Mouse (Mus musculus): ENCODE data around the gene Dnajc1.

Gene Dnajc1

DNA sequence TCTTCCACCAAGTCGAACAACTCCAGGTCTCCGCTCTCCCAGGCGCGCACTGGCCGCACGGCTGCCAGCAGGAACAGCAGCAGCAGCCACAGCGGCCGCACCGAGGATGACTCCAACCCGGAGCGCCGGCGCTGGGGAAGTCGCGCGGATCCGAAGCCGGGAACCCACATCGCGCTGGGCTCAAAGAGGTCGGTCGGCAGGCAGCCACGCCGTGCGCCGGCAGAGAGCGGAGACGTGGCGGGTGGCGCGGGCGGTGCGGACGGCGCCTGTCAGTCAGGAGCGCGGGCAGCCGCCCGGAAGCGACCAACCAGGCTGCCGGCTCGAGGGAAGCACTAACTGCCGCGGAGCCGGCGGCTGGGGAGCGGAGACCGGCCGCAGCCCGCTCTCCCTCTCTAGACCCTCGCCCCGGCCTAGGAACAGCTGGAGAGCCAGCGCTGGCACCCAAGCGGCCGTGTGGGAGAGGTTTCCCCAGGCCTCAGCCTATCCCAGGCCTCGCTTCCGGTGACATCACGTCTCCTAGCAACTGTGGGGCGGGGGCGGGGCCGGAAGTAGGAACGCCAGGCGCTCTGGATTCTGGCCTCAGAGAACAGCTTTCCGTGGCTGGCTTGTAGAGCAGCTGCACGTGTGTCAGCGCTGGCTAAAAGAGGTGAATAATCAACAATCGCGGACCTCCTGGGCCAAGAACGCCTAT is at the start of gene Dnajc1:
Gene Dnajc1, minus strand, starts transcription at position 500 of the 691 bp plus-strand sequence.
- peak; percentile 98 for DNase-seq

DNA sequence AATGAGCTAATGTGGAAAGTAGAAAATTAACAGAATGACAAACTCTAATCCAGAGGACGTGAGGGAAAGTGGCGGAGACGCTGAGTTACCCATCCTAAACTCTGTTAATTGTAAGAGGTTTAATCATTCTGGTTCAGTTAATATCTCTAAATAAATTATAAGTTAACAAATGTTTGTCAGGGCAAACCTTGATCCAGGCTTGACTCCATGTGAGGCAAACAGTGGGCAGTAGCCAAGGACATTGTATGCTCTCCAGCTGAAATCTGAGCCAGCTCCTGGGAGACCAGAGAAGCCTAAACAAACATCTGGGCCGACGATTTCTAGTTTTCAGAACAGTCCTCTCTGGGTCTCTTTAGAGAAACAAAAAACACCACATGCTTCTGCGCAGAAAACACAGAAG is 49.2 kb upstream of the Dnajc1 start:
- no peak for DNase-seq

DNA sequence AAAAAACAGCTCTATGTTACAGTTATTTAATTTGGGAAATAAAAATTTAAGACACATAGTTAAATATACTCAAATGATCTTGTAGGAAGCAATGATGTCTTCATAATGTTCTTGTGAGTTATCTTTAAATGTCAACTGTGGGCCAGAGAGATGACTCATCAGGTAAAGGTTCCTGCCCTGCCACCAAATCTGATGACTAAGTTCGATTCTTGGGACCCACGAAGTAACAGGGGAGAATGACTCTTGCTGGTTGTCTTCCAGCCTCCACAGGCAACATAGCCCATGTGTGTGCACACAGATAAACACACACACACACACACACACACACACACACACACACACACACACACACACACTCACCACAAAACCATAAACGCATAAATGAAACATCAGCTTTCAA is 22.6 kb upstream of the Dnajc1 start:
- DNase-seq, result no peak

DNA sequence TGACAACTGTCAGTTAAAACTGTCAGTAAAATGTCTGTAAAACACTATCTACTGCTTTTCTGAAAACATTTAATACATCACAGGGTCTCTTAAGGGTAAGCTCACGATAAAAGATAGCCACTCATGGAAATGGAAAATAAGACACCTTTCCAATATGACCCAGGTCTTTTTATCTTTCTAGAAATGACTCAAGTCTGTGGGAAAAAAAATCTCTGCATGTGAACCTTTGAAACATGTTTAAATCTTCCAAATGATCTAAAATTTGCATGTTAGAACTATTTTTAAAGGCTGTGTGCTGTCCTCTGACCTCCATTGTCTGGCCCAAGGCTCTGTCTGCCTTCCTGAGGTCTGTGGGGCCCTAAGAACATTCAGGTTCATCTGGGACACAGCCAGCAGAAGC is 11.0 kb upstream of the Dnajc1 start:
- no peak for DNase-seq

- no peak for DNase-seq
Measured at GRCm38 (mm10) chr2:18401771-18402170, 9.1 kb upstream of the Dnajc1 start.

GRCm38 (mm10) chr2:18393022-18393519 is 441 bp upstream of the Dnajc1 start:
- DNase-seq, result no peak

- no peak for DNase-seq
Measured at GRCm38 (mm10) chr2:18391861-18392260, 769 bp downstream of the Dnajc1 start.

GRCm38 (mm10) chr2:18389631-18390030 is 3.0 kb downstream of the Dnajc1 start:
- no peak for DNase-seq

DNA sequence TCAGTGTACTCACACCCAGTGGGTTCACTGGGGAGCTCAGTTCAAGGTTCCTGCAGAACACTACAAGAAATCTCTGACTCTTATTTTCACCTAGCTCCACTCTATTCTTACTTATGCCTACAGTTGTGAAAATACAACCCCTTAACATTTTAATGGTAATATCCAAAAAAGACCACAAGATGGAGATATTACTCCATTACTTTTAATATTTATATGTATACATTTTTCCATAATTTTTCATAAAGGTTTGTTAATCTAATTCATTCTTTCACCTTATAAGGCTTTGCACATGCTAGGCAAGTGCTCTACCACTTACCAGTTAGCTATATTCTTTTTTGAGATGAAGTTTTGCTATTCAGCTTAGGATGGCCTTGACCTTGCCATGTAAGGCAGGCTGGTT is 11.0 kb downstream of the Dnajc1 start:
- DNase-seq, result peak; percentile 19

DNA sequence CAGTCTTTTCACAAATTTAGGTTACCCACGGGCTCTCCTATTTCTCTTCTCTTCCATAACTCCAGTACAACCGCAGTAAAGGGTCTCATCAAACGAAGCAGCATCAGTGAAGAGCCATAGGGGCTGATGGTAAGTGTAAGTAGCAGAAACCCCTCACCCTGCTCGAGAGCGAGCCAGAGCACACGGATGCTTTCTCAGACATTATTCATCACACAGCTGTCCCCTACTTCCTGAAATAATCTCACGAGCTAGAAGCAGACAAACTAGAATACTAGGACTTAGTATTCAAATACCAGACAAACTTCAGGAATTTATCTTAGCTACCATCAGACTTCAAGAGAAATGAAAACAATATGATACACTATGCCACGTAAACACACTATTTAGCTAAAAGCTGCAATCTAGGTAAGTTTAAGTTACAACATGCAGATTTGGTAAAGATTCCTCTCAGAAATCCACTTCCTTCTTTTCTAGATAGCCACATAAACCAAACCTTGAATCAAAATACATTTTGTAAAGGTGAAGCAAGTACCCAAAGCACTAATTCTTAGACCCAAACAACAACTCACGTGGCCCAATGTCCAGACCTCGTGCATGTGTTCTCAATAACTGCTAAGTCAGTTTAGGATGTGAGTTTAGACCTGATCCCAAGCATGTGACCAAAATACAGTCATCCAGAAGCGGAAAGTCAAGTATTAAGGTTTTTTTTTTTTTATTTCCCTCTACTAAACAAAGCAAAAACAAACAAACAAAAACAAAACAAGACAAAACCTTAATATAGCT is 20.0 kb downstream of the Dnajc1 start:
- no peak for DNase-seq

DNA sequence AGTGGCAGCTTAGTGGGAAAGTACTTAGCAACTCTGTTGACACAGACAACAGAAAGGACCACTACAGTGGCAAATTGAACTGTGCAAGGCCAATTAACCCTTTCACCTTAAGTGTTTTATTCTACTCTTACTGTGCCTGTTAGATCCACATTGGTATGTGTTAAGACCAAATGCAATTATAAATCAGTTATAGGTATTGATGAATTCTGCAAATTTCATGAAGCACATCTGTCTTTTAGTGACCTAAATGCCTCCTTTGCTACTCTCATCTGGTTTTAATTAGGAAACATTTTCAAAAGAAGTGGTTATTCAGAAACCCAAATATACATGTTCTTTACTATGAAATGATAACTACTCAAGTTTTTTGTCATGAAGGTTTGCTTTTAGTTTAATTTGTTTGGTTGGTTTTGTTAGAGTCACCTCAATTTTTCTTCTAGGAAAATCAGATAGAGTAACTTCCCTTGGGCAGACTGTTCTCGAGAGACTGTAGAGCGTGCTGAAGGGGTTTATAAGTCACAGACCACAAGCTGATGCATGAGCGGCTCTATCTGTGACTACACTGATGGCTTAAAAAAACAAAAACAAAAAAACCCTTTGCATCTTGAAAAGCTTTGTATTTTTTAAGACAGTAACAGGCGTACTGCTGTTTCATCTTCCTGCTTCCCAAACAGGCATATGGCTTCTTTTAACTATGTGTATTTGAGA is 21.7 kb downstream of the Dnajc1 start:
- no peak for DNase-seq

GRCm38 (mm10) chr2:18364402-18364801 is 28.2 kb downstream of the Dnajc1 start:
- no peak for DNase-seq

GRCm38 (mm10) chr2:18355293-18355692 is 37.3 kb downstream of the Dnajc1 start:
- peak; percentile 20 for DNase-seq

GRCm38 (mm10) chr2:18352620-18353019 is 40.0 kb downstream of the Dnajc1 start:
- peak; percentile 25 for DNase-seq

- DNase-seq, result peak; percentile 50
Measured at GRCm38 (mm10) chr2:18343464-18343863, 49.2 kb downstream of the Dnajc1 start.

DNA sequence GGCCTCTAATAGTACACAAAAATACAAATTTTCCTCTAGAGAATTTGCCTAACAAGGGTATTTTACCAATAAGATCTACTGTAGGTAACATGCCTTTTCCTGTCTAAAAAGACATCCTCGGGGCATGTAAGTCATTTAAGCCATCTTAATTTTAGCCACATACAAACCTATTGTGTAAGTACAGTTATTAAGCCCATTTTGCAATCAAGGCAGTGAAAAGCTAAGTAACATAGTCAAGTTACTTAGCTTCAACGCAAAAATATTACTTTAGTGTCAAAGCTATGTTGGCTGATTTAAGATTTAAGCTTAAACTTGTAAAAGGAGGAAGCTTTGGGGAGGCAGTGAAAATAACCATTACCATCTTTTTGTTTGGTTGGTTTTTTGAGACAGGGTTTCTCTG is 74.0 kb downstream of the Dnajc1 start:
- no peak for DNase-seq

GRCm38 (mm10) chr2:18317503-18318281 is 74.9 kb downstream of the Dnajc1 start:
- no peak for DNase-seq

DNA sequence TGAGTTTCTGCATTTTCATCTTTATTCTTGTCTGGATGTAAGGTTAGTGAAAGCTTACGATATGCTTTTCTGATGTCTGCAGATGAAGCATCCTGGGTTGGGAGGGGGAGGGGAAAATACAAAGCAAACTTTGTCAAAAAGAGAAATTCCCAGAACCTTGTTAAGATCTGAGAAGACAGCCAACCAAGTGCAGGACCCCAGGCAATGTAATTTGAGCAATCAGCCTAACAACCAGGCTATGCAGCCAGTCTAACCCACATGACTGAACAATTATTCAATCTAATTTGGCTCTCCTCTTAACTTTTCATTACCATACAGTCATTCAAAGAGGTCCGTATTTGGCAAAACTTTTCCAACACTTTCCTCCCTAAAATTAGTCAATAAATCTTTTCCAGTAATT is 75.7 kb downstream of the Dnajc1 start:
- peak; percentile 73 for DNase-seq

GRCm38 (mm10) chr2:18310261-18311104 is 82.1 kb downstream of the Dnajc1 start:
- peak; percentile 2 for DNase-seq

DNA sequence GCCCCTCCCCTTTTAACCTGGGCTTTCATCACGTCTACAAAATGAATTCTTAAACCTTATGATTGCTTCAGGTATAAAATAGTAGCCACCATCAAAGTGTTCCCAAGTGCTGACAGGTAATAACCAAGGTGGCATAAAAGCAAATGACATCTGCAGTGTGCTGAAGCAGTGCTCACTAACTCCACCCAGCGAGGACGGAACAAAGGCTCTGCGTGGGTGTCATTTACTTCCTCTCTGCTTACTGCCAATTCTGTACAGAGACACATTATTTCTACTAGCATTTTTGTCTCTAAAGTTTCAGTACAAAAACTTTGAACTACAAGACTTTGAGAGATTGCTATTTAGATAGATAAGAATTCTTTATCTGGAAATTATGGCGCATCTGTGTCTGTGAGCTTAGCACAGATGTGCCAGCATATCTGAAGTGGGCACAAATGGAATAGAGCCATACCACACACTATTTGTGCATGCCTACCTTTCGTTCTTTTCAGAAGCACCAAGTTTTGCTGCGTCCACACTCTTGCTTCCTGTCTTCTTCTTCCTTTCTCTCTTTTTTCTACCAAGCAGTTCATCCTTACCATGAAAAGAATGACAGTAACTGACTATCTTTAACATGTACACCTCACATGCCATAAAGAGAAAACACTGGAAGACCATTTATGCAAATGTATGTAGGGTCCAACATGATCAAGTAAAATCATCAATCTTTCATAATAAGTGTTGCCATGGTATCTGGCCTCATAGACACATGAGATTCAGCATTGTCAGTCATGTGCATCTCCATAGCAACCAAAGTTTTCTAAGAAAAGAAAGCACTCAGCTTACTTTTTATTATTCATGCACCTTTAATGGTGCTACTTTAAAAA is 85.0 kb downstream of the Dnajc1 start:
- peak; percentile 6 for DNase-seq

DNA sequence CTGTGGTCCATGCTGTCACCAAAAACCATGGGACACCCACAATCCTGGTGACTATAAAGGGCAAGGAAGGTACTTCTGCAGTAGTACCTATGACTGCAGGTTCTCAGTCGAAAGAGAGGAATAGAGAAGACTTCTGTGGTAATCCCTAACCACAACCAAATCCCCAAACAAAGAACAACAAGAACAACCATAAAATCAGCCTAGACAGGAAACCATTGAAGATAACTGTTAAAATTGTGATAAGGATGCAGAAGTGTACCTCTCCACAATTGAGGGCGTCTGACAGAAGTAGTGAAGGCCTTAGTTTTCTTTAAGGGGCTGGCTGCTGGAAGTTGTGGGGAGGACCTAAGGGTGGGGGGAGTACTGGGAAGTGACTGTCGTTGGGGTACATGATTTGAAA is 91.7 kb downstream of the Dnajc1 start:
- DNase-seq, result no peak

All from retina, postnatal 1 day (tissue).